Mouse (Mus musculus): Measurements from ENCODE around the gene Il4.
A peak's percentile ranks its signal among the peaks of the same experiment; 100 is the strongest.

Il4 gene

DNA sequence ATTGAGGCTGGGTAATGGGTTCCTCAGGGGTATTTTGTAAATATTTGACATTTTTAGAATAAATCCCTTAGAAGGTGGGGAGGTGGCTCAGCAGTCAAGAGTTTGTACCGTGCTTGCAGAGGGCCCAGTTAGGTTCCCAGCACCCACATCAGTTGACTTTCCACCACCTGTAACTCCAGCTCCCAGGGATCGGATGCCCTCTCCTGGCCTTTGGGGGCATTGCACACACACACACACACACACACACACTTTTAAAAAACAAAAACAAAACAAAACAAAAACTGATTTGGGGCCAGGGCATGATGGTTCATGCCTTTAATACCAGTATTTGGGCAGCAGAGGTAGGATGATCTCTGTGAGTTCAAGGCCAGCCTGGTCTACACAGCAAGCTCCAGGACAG lies 5.7 kb upstream of the Il4 start:
- DNase-seq (ENCODE audit: low read depth, low spot score), result no peak

DNA sequence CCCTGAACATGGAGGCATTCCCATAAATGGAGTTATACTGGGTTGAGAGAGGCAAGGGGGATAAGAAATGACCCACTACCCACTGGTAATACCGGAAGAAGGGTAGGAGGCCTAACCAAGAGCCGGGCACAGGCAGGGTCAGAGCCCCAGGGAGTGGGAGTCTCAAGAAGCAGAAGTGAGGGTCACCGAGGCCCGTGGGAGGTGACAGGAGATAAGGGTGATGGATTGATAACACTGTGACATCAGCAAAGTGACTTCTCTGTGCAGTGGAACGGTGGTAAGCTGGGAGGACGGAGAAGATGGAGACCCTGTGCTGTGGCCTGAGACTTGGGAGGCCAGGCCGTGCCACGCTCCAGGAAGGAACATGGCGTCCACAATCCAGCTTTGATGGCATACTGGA lies 5.1 kb upstream of the Il4 start:
- DNase-seq (ENCODE audit: low read depth, low spot score), result no peak

DNA sequence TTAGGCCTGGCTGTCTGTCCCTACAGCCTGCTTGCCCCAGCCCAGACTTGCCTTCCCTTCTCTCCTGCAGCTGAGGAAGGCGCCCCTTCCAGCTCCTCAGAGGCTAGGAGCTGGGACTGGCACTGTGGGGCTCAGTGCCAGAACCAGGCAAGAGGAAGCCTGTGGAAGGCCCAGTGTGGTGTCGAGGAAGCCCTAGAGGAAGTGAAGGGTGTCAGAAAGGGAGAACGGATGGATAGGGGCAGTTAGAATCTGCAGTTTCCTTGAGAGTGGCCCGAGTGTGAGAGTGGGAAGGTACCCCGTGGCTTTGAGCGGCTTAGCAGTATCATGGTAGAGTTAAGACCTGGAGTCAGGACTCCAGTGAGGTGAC lies 4.0 kb upstream of the Il4 start:
- no peak for DNase-seq (ENCODE audit: low read depth, low spot score)

DNA sequence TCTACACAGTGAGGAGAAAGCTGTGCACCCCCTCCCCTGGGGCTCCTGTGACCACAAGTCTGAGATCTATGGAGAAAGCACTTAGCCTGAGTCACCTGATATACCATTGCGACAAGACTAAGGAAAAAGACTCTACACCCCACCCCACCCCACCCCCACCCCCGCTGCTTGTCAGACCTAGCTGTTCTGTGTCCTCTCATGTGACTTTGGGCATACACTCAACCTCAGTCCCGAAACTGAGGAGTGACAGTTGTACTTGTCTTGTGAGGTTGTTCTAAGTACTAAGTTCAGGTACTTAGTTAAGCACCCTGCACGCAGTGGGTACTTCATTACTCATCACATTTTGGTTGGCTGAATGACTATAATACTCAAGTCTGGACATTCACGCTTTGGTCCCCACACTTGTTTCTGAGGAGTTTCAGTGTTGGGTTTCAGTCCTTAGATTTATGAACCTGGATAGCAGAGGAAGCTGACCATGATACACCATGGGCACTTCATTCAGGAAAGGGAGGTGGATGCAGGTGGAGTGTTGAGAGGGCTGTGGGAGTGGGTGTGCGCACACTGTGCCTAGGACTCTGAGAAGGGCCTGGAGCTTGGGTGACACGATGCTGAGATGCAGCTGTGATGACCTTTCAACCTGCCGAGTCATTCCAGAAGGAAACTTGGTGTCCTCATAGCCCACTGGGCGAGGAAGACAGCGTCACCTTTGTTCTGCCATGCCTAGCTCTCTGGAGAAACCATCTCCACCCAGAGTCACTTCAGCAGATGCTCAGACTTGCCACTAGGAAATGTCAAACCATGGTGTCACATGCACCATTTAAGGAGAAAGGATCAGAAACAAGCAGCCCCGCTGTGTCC lies 3.3 kb upstream of the Il4 start:
- no peak for DNase-seq (ENCODE audit: low read depth, low spot score)

DNA sequence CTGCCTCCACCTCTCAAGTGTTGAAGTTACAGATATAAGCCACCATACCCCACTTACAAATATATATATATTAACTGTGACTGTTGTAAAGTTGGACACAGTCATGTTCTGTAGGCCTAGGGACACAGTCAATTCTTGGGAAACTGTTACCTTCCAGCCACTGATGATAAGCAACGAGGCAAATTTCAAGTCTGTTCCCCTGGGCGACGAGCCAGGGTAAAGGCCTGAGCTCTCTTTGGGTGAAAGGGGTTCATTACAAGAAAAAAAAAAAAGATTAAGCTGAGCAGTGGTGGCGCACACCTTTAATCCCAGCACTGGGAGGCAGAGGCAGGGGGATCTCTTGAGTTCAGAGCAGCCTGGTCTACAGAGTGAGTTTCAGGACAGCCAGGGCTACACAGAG lies 1.6 kb upstream of the Il4 start:
- DNase-seq (ENCODE audit: low read depth, low spot score), result no peak

DNA sequence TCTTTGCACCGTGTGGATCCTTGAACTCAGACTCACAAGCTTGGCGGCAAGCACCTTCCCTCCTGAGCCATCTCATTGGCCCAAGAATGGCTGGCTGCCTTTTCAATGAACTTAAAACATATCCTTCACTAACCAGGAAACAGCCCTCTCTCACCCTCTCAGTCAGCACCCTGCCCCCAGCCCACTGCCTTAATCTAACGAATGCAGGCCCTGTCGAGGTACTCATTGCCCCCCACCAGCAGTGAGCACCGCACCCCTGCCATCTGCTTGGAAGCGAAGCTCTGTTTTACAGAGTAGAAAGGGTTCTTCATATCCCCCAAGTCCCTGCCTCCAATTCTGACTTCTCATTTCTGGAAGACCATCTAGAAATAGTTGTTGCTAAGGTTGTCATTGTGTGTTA lies 959 bp upstream of the Il4 start:
- no peak for DNase-seq (ENCODE audit: low read depth, low spot score)

DNA sequence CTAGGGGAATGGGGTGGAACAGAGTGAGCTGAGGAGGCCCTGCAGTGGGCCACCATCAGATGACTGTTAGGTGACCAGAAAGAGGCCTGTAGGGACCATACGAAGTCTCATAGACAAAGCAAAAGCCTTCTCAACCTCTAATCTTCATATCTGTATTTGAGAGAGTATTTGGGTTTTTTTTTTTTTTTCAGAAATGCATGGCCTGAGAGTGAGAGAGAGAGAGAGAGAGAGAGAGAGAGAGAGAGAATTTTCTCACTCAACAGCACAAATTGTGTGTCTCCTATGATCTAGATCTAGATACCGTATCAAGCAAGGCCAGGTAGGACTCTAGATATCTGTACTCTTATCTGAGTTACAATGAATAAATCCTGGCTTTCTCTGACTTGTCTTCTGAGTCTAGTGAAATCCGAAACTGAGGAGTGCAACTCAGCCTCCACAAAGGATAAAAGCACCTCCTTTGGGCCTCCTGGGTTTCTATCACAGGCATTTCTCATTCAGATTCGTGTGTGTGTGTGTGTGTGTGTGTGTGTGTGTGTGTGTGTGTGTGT lies 833 bp downstream of the Il4 start:
- DNase-seq (ENCODE audit: low read depth, low spot score), result no peak

DNA sequence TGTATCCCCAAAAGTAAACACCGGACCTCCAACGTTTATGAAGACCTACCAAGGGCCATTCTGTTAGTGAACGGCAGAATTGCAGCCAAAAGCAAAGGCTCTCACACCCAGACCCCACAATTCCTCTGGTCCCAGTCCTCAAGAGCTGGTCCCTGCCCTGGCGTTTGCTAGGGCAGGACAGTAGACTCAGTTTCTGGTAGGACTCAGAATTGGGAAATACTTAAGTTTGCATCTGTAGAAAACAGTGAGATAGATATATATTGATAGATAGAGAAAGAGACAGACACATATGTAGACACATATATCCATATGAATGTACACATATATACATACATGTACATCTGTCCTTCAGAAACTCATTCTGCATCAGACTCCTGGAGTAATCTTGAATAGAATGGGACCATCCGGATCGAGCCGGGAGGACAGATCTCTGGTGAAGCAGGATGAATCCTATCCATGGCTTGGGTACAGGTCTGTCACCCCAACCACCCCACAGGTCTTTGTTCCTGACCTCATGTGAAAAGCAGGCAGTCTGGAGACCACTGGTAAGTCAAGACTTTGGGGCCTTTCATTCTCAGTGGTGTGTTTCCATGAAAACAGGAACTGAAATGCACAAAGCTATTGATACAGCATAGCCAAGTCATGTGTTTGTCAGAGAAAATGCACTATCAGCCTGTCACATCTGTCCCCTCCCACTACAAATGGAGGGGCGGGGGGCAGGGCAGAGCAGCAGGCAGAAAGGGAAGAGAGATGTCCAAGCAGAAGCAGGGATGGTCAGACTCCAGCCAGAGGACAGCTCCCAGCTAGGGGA lies 1.5 kb downstream of the Il4 start:
- no peak for DNase-seq (ENCODE audit: low read depth, low spot score)

DNA sequence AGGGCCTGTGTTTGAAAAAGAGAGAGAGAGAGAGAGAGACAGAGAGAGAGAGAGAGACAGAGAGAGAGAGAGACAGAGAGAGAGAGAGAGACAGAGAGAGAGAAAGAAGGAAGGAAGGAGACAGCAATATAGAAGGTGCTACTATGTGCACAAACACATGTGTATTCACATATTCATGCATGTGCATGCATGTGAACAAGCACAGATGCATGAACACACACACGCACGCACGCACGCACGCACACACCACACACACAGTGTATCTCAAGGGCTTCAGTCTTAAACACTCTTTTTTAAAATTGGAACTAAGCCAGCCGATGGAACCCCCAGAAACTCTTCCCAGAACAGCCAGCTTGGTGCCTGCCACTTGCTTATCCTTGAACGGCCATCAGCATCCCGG lies 2.9 kb downstream of the Il4 start:
- DNase-seq (ENCODE audit: low read depth, low spot score), result no peak

DNA sequence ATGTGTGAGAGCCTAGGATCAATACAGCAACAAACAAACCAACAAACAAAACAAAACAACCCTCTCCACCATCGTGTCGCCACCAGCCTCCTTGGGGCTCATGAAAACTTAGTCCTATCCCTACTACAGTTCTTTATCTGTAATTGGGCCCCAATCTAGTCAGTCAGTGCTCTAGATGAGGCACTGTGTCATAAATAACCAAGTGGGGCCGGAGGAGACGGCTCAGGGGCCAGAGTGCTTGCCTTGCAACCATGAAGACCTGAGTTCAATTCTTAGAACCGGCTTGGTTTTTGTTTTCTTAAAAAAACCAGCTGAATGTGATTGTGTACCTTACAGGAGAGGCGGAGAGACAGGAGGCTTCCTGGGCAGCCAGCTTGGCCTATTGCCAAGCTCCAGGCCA lies 3.3 kb downstream of the Il4 start:
- DNase-seq (ENCODE audit: low read depth, low spot score), result no peak

DNA sequence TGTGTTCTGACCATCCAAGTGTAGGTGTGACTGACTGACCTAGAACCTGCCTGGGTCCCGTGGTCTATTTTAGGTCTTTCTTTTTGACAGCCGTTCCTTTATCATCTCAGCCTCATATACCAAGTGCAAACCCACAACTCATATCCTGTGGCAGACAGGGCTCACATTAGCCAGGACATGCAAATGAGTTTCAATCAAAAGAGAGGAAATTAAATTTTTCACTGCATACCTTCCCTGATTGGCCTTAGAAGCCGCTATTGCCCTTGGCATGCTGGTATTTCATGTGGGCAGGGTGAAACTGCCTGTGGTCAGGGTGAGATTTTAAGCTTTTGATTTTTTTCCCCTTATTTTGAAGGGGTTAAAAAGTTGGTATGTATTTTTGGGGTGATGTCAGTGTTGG lies 8.8 kb downstream of the Il4 start:
- no peak for DNase-seq (ENCODE audit: low read depth, low spot score)

DNA sequence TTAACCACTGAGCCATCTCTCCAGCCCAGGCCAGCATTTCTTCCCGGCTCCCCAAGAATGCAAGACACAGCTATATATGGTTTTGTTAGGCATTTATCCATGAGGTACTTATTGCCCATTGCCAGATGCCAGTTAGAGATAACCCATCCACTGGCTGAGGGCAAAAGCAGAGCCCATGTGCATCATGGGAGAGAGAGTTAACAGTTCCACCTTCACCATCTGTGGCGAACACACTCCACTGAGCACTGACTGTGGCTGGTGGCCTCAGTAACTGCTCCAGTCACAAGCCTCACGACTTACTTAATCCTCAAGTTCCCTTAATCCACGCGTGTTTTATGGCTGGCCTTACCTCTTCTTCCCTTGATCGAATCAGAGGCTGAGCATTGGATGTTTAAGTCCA lies 9.2 kb downstream of the Il4 start:
- no peak for DNase-seq (ENCODE audit: low read depth, low spot score)

DNA sequence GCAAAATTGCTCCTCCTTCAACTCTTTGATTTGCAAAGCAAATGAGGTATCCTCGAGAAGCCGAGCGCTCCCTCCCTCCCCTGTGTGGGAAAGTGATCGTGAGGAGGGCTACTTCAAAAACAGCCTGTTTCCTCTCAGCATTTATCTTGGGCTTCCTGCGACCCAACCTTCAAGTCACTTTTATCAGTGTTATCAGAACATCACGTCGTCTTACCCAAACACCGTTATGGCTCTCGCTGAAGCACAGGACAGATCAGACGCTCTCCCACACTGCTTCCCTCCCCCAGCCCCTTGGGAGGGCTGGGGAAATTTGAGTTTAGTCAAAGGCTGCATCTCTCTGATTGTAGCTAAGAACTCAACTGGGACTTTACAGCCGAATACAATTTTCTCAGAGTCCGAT lies 12.9 kb downstream of the Il4 start:
- no peak for DNase-seq (ENCODE audit: low read depth, low spot score)

DNA sequence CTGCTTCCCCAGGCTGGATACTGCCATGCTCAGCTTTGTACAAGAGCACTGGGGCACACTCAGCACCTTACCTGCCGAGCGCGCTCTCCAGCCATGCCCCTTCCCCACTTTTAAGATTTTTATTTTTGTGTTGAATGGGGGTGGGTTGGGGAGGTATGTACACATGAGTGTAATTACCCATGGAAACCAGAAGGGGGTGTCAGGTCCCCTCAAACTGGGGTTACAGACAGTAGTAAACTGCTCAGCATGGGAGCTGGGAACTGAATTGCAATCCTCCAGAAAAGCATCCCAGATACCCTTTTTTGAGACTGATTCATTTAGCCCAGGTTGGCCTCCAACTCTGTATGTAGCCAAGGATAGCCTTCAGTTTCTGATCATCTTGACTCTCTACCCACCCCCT lies 13.5 kb downstream of the Il4 start:
- no peak for DNase-seq (ENCODE audit: low read depth, low spot score)

DNA sequence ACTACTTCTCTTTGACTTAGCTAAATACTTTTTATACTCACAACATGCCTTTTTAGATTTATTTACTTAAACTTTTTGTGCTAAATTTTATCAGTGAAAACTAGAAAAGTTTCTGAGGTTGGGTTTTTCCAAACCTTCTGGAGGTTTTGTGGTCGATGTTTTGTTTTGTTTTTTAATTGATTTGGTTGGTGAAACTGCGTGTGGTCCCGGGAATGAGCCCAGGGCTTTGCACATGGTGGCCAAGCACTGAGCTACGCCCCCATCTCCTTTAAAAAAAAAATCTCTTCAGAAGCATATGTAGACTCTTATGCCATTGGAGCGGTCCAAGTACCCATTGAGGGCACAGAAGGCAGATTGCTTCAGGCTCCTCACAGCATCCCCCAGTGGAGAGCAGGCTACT lies 27.4 kb downstream of the Il4 start:
- no peak for DNase-seq (ENCODE audit: low read depth, low spot score)

DNA sequence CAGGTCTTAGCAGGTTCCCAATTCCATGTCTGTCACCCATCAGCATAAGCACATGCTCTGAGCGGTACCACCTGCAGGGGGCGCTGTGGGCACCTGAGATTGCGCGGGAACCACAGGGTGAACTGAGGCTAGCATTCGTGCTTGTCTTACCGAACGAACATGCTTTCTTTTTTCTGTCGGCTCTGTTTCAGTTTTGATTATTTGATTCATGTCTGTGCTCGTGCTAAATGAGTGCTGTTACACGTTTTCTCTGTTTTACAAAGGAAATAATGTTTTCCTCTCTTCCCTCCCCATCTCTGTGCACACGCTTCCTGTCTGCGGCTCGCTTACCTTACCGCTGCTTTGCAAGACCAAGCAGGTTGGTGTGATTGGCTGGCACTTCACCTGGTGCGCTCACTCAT lies 28.1 kb downstream of the Il4 start:
- peak; percentile 53 for DNase-seq (ENCODE audit: low read depth, low spot score)

DNA sequence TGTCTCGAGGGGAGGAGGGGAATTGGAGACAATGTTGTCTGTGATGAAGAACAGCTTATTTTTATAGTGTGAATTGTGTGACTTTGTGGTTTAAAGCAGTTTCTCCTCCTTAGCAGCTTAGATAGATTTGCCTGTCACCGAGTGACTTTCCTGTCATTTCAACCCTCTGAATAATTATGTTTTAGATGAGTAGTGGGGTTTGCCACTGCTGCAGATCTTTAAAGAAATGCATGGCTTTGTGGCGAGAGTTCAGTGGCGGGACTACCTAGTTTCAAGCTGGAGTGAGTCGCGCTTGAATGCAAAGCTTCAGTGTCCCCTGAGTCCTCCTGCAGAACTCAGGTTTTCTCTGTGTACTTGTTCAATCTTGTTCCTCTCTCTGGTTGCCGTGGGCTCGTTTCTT lies 30.2 kb downstream of the Il4 start:
- no peak for DNase-seq (ENCODE audit: low read depth, low spot score)

DNA sequence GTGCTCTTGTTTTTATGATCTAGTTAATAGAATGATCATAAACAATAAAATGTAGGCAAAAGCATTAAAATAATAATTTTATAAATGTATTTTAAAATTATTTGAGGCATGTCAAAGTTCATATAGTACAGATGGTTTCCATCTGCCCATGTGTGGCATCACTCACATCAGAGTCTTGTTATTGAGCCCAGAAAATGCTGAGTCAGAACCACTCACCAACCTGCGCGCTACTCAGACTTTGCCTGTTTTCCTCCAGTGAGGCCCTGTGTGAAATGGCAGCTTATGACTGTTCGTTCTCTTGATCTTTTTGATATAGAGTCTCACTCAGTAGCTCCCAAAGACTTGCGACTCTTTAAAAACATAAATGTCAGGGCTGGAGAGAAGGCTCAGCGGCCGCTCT lies 33.0 kb downstream of the Il4 start:
- no peak for DNase-seq (ENCODE audit: low read depth, low spot score)

DNA sequence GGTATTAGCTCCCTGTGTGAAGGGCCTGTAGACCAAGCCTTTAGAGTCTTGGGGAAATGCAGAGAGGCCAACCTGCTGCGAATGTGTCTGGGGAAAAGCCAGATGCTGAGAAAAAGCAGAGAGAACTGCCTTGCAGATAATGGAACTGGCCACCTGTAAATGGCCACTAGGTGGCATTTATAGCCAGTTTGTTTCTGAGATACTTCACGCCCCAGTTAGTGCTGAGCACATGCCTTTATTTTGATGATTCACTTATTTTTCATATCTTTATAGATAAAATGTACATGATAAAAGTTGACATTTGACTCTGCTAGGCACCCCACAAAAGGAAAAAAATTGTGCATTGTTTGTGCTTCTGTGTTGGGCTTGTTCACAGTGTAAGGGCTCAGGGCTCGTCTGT lies 33.6 kb downstream of the Il4 start:
- DNase-seq (ENCODE audit: low read depth, low spot score), result peak; percentile 11

DNA sequence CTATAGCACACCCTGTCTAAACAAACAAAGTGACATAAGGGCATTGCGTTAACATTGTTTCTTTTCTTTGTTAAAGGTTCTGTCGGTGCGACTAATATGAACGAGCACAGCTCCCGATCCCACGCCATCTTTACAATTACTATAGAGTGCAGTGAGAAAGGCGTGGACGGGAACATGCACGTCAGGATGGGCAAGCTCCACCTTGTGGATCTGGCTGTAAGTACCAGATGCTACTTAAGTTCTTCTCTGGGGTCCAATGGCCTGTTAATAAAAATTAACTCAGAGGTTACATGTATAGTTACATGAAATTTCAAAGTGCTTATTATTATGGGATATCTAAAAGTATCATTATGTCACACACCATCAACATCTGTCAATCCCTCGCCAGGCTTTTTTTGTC lies 35.3 kb downstream of the Il4 start:
- no peak for DNase-seq (ENCODE audit: low read depth, low spot score)

DNA sequence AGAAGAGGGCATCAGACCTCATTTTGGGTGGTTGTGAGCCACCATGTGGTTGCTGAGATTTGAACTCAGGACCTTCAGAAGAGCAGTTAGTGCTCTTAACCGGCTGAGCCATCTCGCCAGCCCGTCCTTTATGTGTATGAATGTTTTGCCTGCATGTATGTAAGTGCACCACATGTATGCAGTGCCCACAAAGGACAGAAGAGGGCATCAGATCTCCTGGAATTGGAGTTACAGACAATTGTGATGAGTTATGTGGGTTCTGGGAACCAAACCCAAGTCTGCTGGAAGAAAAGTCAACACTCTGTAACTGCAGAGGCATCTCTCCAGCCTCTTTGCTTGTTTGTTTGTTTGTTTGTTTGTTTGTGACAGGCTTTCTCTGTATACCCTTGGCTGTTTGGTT lies 37.9 kb downstream of the Il4 start:
- no peak for DNase-seq (ENCODE audit: low read depth, low spot score)

DNA sequence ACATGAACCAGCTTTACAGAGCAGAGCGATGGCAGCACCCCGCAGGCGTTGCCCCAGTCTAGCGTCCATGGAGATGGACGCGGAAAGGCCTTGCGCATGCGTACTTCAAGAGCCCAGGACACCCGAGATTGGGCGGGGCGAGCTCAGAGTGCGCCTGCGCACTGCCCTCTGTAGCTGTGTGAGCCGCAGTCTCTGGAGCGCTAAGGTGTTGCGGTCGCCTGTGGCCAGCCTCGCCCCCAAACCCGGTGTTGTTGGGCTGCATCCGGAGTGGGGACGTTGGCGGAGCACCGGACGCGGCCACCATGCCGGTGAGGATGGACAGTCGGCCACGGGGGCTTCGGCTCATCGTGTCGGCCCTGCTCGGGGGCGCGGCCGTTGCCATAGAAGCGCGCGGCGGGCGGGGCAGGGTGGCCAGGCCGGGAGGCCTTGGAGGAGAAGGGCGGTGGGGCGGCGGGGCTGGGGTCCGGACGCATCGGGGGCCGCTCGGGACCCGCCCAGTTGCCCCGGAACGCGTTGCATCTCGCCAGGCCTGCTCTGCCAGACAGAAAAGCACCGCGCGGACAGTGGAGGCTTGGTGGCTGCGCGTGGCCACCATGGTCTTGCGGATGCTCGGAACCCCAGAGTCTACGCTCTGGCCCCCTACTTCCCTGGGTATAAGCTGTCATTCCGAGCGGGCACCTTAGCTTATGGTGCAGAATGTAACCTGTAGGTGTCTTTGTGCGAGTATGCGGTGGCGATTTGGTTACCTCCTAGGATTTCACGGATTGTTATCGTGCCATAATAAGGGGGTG lies 51.0 kb downstream of the Il4 start, which contains the start of gene Kif3a:
TSS of gene Kif3a (plus strand) at position 156 of the 791 bp plus-strand sequence.
- peak; percentile 99 for DNase-seq (ENCODE audit: low read depth, low spot score)
